Comparison of ENCODE assay signal across 9 mouse cellular contexts in genomic region chr4:126200656-126201055, GRCm38 (mm10). TPM values are rescaled to one million over a fixed set of nuclear protein-coding genes. Genes with fewer than 3 reads are reported as not detected.
A peak's percentile ranks its signal among the peaks of the same experiment; 100 is the strongest.
DNase-seq lines count a peak whose midpoint lies in the region; ATAC-seq and TF ChIP-seq lines count a peak whose summit lies in the region.
"Had no signal": no experiment of that assay in that cellular context is flagged by ENCODE, and none has a peak within 500 bp of the region (broad histone marks: within the 10 kb centered on the region; RNA-seq: fewer than 3 reads in every experiment).

No protein-coding gene starts in this region.

- peak overlapping the region; percentile 19 to 46; a peak in 3 of 4 replicates for H3K27ac ChIP-seq in heart, embryonic 14.5 days (replicated peaks in 1 of 2; ENCODE audit: control insufficient read depth in 1 of 2, insufficient read depth in 1 of 2, low read depth in 2 of 2, low read length in 2 of 2)
- peak overlapping the region; percentile 98 for H3K27ac ChIP-seq in MEL (ENCODE audit: control insufficient read depth, low read depth, low read length)
- no peak overlapping the region for H3K27ac ChIP-seq in hindbrain, embryonic 10.5 days
- H3K27ac ChIP-seq in liver, postnatal 0 days (ENCODE audit: low read depth): peak overlapping the region; percentile 97

- peaks cover 9% of the 10 kb centered on the region; the same call in 1 of the 2 replicates for H3K36me3 ChIP-seq in heart, embryonic 14.5 days (ENCODE audit: control insufficient read depth, insufficient read depth, low read length)
- H3K36me3 ChIP-seq in MEL (ENCODE audit: control insufficient read depth in 1 of 2, insufficient read depth in 2 of 2, low read length in 2 of 2): peaks cover 25 to 41% of the 10 kb centered on the region in 2 experiments
- H3K36me3 ChIP-seq in hindbrain, embryonic 10.5 days: peaks cover 48% of the 10 kb centered on the region
- 0 out of 2 replicates have a peak, but pooled peaks cover 4% of the 10 kb centered on the region for H3K36me3 ChIP-seq in liver, postnatal 0 days (replicated peaks; ENCODE audit: insufficient read depth, low read length)

- peaks cover 12 to 49% of the 10 kb centered on the region in 2 experiments for H3K4me1 ChIP-seq in heart, embryonic 14.5 days (ENCODE audit: control insufficient read depth in 2 of 2, insufficient read depth in 2 of 2, low read length in 2 of 2)
- H3K4me1 ChIP-seq in MEL (ENCODE audit: control insufficient read depth in 1 of 2, insufficient read depth in 2 of 2, low read length in 2 of 2): peaks cover 15 to 28% of the 10 kb centered on the region in 2 experiments
- H3K4me1 ChIP-seq in hindbrain, embryonic 10.5 days (replicated peaks): peaks cover 30% of the 10 kb centered on the region
- peaks cover 57% of the 10 kb centered on the region for H3K4me1 ChIP-seq in liver, postnatal 0 days (ENCODE audit: insufficient read depth)

- TF ChIP-seq CTCF in MEL (IDR thresholded peaks at IDR 0.05 in 2 of 3, conservative IDR thresholded peaks at IDR 0.05 in 1 of 3; ENCODE audit: control insufficient read depth in 1 of 3, insufficient read depth in 1 of 3, low read depth in 2 of 3, low read length in 3 of 3, poor library complexity in 1 of 3, severe bottlenecking in 1 of 3): no peak
- TF ChIP-seq CTCF in liver, postnatal 0 days (IDR thresholded peaks at IDR 0.05; ENCODE audit: low read depth): no peak

- peak overlapping the region; percentile 69 to 79 for H3K4me3 ChIP-seq in heart, embryonic 14.5 days (ENCODE audit: control insufficient read depth in 1 of 2, insufficient read depth in 1 of 2, low read depth in 1 of 2, low read length in 2 of 2)
- H3K4me3 ChIP-seq in MEL (ENCODE audit: control insufficient read depth in 1 of 2, insufficient read depth in 1 of 2, low read depth in 2 of 2, low read length in 2 of 2): peak overlapping the region; percentile 90 to 95
- H3K4me3 ChIP-seq in hindbrain, embryonic 10.5 days: peak overlapping the region; percentile 80
- peak overlapping the region; percentile 76 for H3K4me3 ChIP-seq in liver, postnatal 0 days (ENCODE audit: low read depth, low read length)

- peak overlapping the region; percentile 84 for H3K4me2 ChIP-seq in heart, embryonic 14.5 days (ENCODE audit: low read length)
- peak overlapping the region; percentile 82 for H3K4me2 ChIP-seq in liver, postnatal 0 days (ENCODE audit: low read depth, low read length)

- intact Hi-C loops in heart, postnatal 10 days (cut with DNase I): loop anchor here (2.0 kb wide), 1 partner anchor 20 kb away; no protein-coding TSS in a partner anchor

- no peaks in the 10 kb centered on the region for H3K9me3 ChIP-seq in heart, embryonic 14.5 days (ENCODE audit: control insufficient read depth, low read length)
- no peaks in the 10 kb centered on the region for H3K9me3 ChIP-seq in MEL (replicated peaks; ENCODE audit: insufficient read depth, low read length)
- no peaks in the 10 kb centered on the region for H3K9me3 ChIP-seq in hindbrain, embryonic 10.5 days
- H3K9me3 ChIP-seq in liver, postnatal 0 days (ENCODE audit: low read length): no peaks in the 10 kb centered on the region

- H3K9ac ChIP-seq in heart, embryonic 14.5 days (ENCODE audit: low read length): peak overlapping the region; percentile 86
- H3K9ac ChIP-seq in MEL (ENCODE audit: control insufficient read depth, low read depth, low read length, poor library complexity, severe bottlenecking): peak overlapping the region; percentile 93
- H3K9ac ChIP-seq in liver, postnatal 0 days (replicated peaks): peak overlapping the region; percentile 77

- 25% methylated on average over 2 of the region's 2 CpGs for WGBS in heart, embryonic 14.5 days
- 69% methylated on average over 2 of the region's 2 CpGs for WGBS in hindbrain, embryonic 10.5 days
- WGBS in liver, postnatal 0 days (ENCODE audit: insufficient replicate concordance): 23% methylated on average over 2 of the region's 2 CpGs

- TF ChIP-seq RAD21 in MEL (IDR thresholded peaks at IDR 0.05; ENCODE audit: low read depth, low read length): no peak

- no peak for DNase-seq in heart, postnatal 10 days
- no peak for DNase-seq in MEL (ENCODE audit: low read depth, low spot score)
- DNase-seq in hindbrain, embryonic 10.5 days (ENCODE audit: low spot score): no peak
- DNase-seq in liver, postnatal 0 days: no peak
- no peak for DNase-seq in B cell, adult 2 months
- DNase-seq in gastrocnemius, adult 18-20 months (ENCODE audit: low spot score): no peak

- no peak for TF ChIP-seq EP300 in MEL (IDR thresholded peaks at IDR 0.05; ENCODE audit: low read depth in 1 of 2, low read length in 2 of 2)
- TF ChIP-seq EP300 in liver, postnatal 0 days (IDR thresholded peaks at IDR 0.05; ENCODE audit: low read depth): no peak

- no peaks in the 10 kb centered on the region for H3K27me3 ChIP-seq in heart, embryonic 14.5 days (ENCODE audit: control insufficient read depth, insufficient read depth, low read length)
- no peaks in the 10 kb centered on the region for H3K27me3 ChIP-seq in MEL (ENCODE audit: control insufficient read depth in 1 of 2, insufficient read depth in 2 of 2, low read length in 2 of 2)
- H3K27me3 ChIP-seq in hindbrain, embryonic 10.5 days (ENCODE audit: insufficient read depth, poor library complexity, severe bottlenecking): no peaks in the 10 kb centered on the region
- no peaks in the 10 kb centered on the region for H3K27me3 ChIP-seq in liver, postnatal 0 days (ENCODE audit: insufficient read depth, low read length)

- TF ChIP-seq POLR2A in MEL (IDR thresholded peaks at IDR 0.05; ENCODE audit: control insufficient read depth in 1 of 2, insufficient read depth in 1 of 2, low read depth in 1 of 2, low read length in 2 of 2, poor library complexity in 1 of 2): no peak

- peaks cover 65% of the 10 kb centered on the region for H3K79me2 ChIP-seq in MEL (ENCODE audit: control insufficient read depth, insufficient read depth, low read length, poor library complexity)

- ATAC-seq in heart, embryonic 14.5 days (ENCODE audit: insufficient number of reproducible peaks, insufficient read depth, low FRiP score, low read depth): no peak
- no peak for ATAC-seq in liver, postnatal 0 days
- ATAC-seq in monocyte, adult 5-6 weeks (replicated peaks; ENCODE audit: insufficient number of reproducible peaks, low FRiP score, low TSS enrichment, poor library complexity, severe bottlenecking): no peak

TF ChIP-seq in MEL, 35 proteins besides CTCF, POLR2A, EP300 and RAD21:
- TF ChIP-seq NELFE (IDR thresholded peaks at IDR 0.05; ENCODE audit: low read depth, low read length) (no peak), UBTF (IDR thresholded peaks at IDR 0.05; ENCODE audit: borderline replicate concordance, insufficient read depth, low read depth, low read length) (no peak), ZMIZ1 (IDR thresholded peaks at IDR 0.05; ENCODE audit: low read depth, low read length) (no peak), ZKSCAN1 (IDR thresholded peaks at IDR 0.05; ENCODE audit: low read depth, low read length) (no peak), GATA1 (IDR thresholded peaks at IDR 0.05; ENCODE audit: low read depth, low read length) (no peak)

RNA-seq across cellular contexts. Expression of gene Thrap3, which starts 1.9 kb away (rescaled TPM):
- polyA plus RNA-seq in heart, embryonic 14.5 days (2014; fragmentation: Nextera tagmentation; extraction: Ambion mirVana): 132 and 148 TPM in 2 replicates
- 100 to 1,000 TPM; 160 to 172 TPM for total RNA-seq in heart, postnatal 10 days (2021)
- total RNA-seq in MEL (2012; rRNA removed): 158 and 177 TPM in 2 replicates
- polyA plus RNA-seq in MEL (2012; ENCODE audit: insufficient read depth in 1 of 2, insufficient read length in 2 of 2, low read depth in 1 of 2, low replicate concordance in 2 of 2, missing spikeins in 1 of 2): 100 to 1,000 TPM; 310 to 471 TPM
- polyA plus RNA-seq in hindbrain, embryonic 10.5 days (2016; fragmentation: Nextera tagmentation; extraction: Ambion mirVana): 230 and 252 TPM in 2 replicates
- polyA plus RNA-seq in liver, postnatal 0 days (2015; fragmentation: Nextera tagmentation; extraction: Ambion mirVana): 47.8 and 62.4 TPM in 2 replicates
- total RNA-seq in monocyte, adult 5-6 weeks (2017): 431 to 662 TPM (median 493 TPM) in 3 replicates
- 100 to 1,000 TPM in 1 of 2 experiments, 10 to 100 TPM in 1; 94.1 to 101 TPM for total RNA-seq in gastrocnemius, adult 18-20 months (2021)

RNA-seq across cellular contexts. Expression of gene Sh3d21, which starts 37.4 kb away (rescaled TPM):
- polyA plus RNA-seq in heart, embryonic 14.5 days (2014; fragmentation: Nextera tagmentation; extraction: Ambion mirVana): 2.5 and 2.7 TPM in 2 replicates
- 1 to 10 TPM; 2.1 to 2.7 TPM for total RNA-seq in heart, postnatal 10 days (2021)
- 0.31 and 0.56 TPM in 2 replicates for total RNA-seq in MEL (2012; rRNA removed)
- polyA plus RNA-seq in MEL (2012; ENCODE audit: insufficient read depth in 1 of 2, insufficient read length in 2 of 2, low read depth in 1 of 2, low replicate concordance in 2 of 2, missing spikeins in 1 of 2): 1 to 10 TPM in 1 of 2 experiments, not detected in 1; 1.3 TPM
- 1.3 and 2.3 TPM in 2 replicates for polyA plus RNA-seq in hindbrain, embryonic 10.5 days (2016; fragmentation: Nextera tagmentation; extraction: Ambion mirVana)
- 2.4 and 2.7 TPM in 2 replicates for polyA plus RNA-seq in liver, postnatal 0 days (2015; fragmentation: Nextera tagmentation; extraction: Ambion mirVana)
- total RNA-seq in monocyte, adult 5-6 weeks (2017): 0.19 to 1.3 TPM in 2 of 3 replicates, not detected in the other
- total RNA-seq in gastrocnemius, adult 18-20 months (2021): under 1 TPM; 0.62 to 0.83 TPM
- total RNA-seq: common myeloid progenitor, adult 5-6 weeks had no signal

RNA-seq across cellular contexts. Expression of gene Eva1b, which starts 53.1 kb away (rescaled TPM):
- 31.8 and 33.9 TPM in 2 replicates for polyA plus RNA-seq in heart, embryonic 14.5 days (2014; fragmentation: Nextera tagmentation; extraction: Ambion mirVana)
- 10 to 100 TPM; 36.3 to 37.0 TPM for total RNA-seq in heart, postnatal 10 days (2021)
- 9.3 and 9.6 TPM in 2 replicates for total RNA-seq in MEL (2012; rRNA removed)
- 10 to 100 TPM in 1 of 2 experiments, not detected in 1; 12.2 TPM for polyA plus RNA-seq in MEL (2012; ENCODE audit: insufficient read depth in 1 of 2, insufficient read length in 2 of 2, low read depth in 1 of 2, low replicate concordance in 2 of 2, missing spikeins in 1 of 2)
- polyA plus RNA-seq in hindbrain, embryonic 10.5 days (2016; fragmentation: Nextera tagmentation; extraction: Ambion mirVana): 29.8 and 35.3 TPM in 2 replicates
- 17.1 and 17.7 TPM in 2 replicates for polyA plus RNA-seq in liver, postnatal 0 days (2015; fragmentation: Nextera tagmentation; extraction: Ambion mirVana)
- total RNA-seq in monocyte, adult 5-6 weeks (2017): 1.2 to 2.6 TPM (median 2.5 TPM) in 3 replicates
- 1 to 10 TPM; 2.1 to 3.3 TPM for total RNA-seq in gastrocnemius, adult 18-20 months (2021)

RNA-seq across cellular contexts. Expression of gene Map7d1, which starts 55.5 kb away (rescaled TPM):
- 41.8 and 46.8 TPM in 2 replicates for polyA plus RNA-seq in heart, embryonic 14.5 days (2014; fragmentation: Nextera tagmentation; extraction: Ambion mirVana)
- total RNA-seq in heart, postnatal 10 days (2021): 100 to 1,000 TPM; 214 to 239 TPM
- 15.4 and 16.4 TPM in 2 replicates for total RNA-seq in MEL (2012; rRNA removed)
- 10 to 100 TPM in 1 of 2 experiments, not detected in 1; 58.2 TPM for polyA plus RNA-seq in MEL (2012; ENCODE audit: insufficient read depth in 1 of 2, insufficient read length in 2 of 2, low read depth in 1 of 2, low replicate concordance in 2 of 2, missing spikeins in 1 of 2)
- 64.8 and 99.0 TPM in 2 replicates for polyA plus RNA-seq in hindbrain, embryonic 10.5 days (2016; fragmentation: Nextera tagmentation; extraction: Ambion mirVana)
- 7.2 and 10.0 TPM in 2 replicates for polyA plus RNA-seq in liver, postnatal 0 days (2015; fragmentation: Nextera tagmentation; extraction: Ambion mirVana)
- total RNA-seq in monocyte, adult 5-6 weeks (2017): 103 to 151 TPM (median 107 TPM) in 3 replicates
- 100 to 1,000 TPM; 185 to 200 TPM for total RNA-seq in gastrocnemius, adult 18-20 months (2021)
